Mouse (Mus musculus): ENCODE measurements around the gene Vmp1. TPM values are rescaled to one million over a fixed set of nuclear protein-coding genes. Genes with fewer than 3 reads are reported as not detected.

Gene Vmp1
- total RNA-seq (2012; rRNA removed) (80.9 and 86.9 TPM in 2 replicates), total RNA-seq (2014; rRNA removed) (209 and 231 TPM in 2 replicates), polyA plus RNA-seq (2012; ENCODE audit: insufficient read length, low read depth) (166 and 167 TPM in 2 replicates)

GRCm38 (mm10) chr11:86683395-86684125 is at the start of gene Vmp1, which contains the start of gene Ptrh2:
TSS of gene Vmp1 (minus strand) at chr11:86683836.
TSS of gene Ptrh2 (plus strand) at chr11:86683985.
- Histone ChIP-seq H3K36me3 (replicated peaks in 1 of 2; ENCODE audit: control insufficient read depth in 1 of 2, insufficient read depth in 1 of 2, low read length in 1 of 2) (peaks cover 6 to 39% of the 10 kb centered on the region in 2 experiments), H3K9me3 (replicated peaks; ENCODE audit: low read length) (no peaks in the 10 kb centered on the region), H3K79me2 (replicated peaks; ENCODE audit: control insufficient read depth, extremely low read depth, insufficient read depth, poor library complexity, severe bottlenecking) (peaks cover 73% of the 10 kb centered on the region), H3K4me3 (replicated peaks in 1 of 3; ENCODE audit: low read depth in 2 of 3, low read length in 2 of 3, poor library complexity in 1 of 3) (peak within 1 kb of the TSS; percentile 68 to 96 (median 95)), H3K4me1 (ENCODE audit: control insufficient read depth in 1 of 2, insufficient read depth in 2 of 2) (peaks cover 9 to 59% of the 10 kb centered on the region in 2 experiments; a peak in 3 of 4 replicates), H3K27me3 (replicated peaks) (no peaks in the 10 kb centered on the region), H3K9ac (ENCODE audit: insufficient read depth, low read depth) (peak within 1 kb of the TSS; percentile 94), H3K27ac (ENCODE audit: insufficient read depth, low read depth) (peak within 1 kb of the TSS; percentile 65), H3K4me2 (ENCODE audit: insufficient read depth, low read depth, poor library complexity, severe bottlenecking) (peak within 1 kb of the TSS; percentile 99)
- dilution Hi-C loops (cut with MboI; ENCODE audit: extremely low pct_ligation_motif_present, extremely low pct_unique_long_range_greater_than_20kb, low sequenced_read_pairs) (no loop called here), in situ Hi-C loops (cut with MboI; ENCODE audit: low pct_ligation_motif_present, low pct_unique_long_range_greater_than_20kb, low sequenced_read_pairs) (no loop called here)
- peak; percentile 99 for DNase-seq (ENCODE audit: extremely low read depth)
- TF ChIP-seq MAFK (IDR thresholded peaks at IDR 0.05; ENCODE audit: insufficient replicate concordance, low read length) (no peak), UBTF (IDR thresholded peaks at IDR 0.05; ENCODE audit: low read depth, low read length) (peak; percentile 99), BHLHE40 (IDR thresholded peaks at IDR 0.05; ENCODE audit: low read depth, low read length) (peak; percentile 57), HCFC1 (IDR thresholded peaks at IDR 0.05; ENCODE audit: low read depth, low read length) (peak; percentile 95), USF2 (conservative IDR thresholded peaks at IDR 0.05; ENCODE audit: low read depth, low read length) (no peak), ZMIZ1 (IDR thresholded peaks at IDR 0.05; ENCODE audit: low read depth, low read length) (peak; percentile 92), RAD21 (IDR thresholded peaks at IDR 0.05; ENCODE audit: low read depth, low read length) (no peak), ZC3H11A (IDR thresholded peaks at IDR 0.05; ENCODE audit: low read depth, low read length) (no peak), NRF1 (IDR thresholded peaks at IDR 0.05; ENCODE audit: low read depth, low read length) (peak; percentile 41; the same call in 1 of the 2 replicates), SMC3 (IDR thresholded peaks at IDR 0.05; ENCODE audit: low read depth, low read length) (no peak), MAZ (IDR thresholded peaks at IDR 0.05; ENCODE audit: low read depth, low read length) (peak; percentile 99), GABPA (IDR thresholded peaks at IDR 0.05; ENCODE audit: insufficient replicate concordance, low read depth, low read length) (no peak), JUN (IDR thresholded peaks at IDR 0.05; ENCODE audit: insufficient read depth, low read depth, low read length) (no peak), MYC (IDR thresholded peaks at IDR 0.05; ENCODE audit: low read depth, low read length) (peak; percentile 94), MXI1 (IDR thresholded peaks at IDR 0.05; ENCODE audit: low read depth, low read length) (peak; percentile 98), EP300 (IDR thresholded peaks at IDR 0.05; ENCODE audit: low read length) (no peak), ETS1 (conservative IDR thresholded peaks at IDR 0.05; ENCODE audit: low read depth, low read length) (peak; percentile 69), CHD2 (IDR thresholded peaks at IDR 0.05; ENCODE audit: low read length) (peak; percentile 99), E2F4 (IDR thresholded peaks at IDR 0.05; ENCODE audit: insufficient replicate concordance, low read depth, low read length) (peak; percentile 98; the same call in 1 of the 2 replicates), MAX (IDR thresholded peaks at IDR 0.05; ENCODE audit: low read length) (peak; percentile 95), TCF12 (IDR thresholded peaks at IDR 0.05; ENCODE audit: low read depth, low read length) (peak; percentile 93), KAT2A (IDR thresholded peaks at IDR 0.05; ENCODE audit: insufficient replicate concordance, low read length) (peak; percentile 90), JUND (conservative IDR thresholded peaks at IDR 0.05; ENCODE audit: low read depth, low read length) (0 out of 2 replicates have a peak, but pooled peaks have one; percentile 33), ZNF384 (IDR thresholded peaks at IDR 0.05; ENCODE audit: low read depth, low read length) (no peak), PAX5 (IDR thresholded peaks at IDR 0.05; ENCODE audit: low read length) (no peak), CTCF (conservative IDR thresholded peaks at IDR 0.05 in 1 of 2, IDR thresholded peaks at IDR 0.05 in 1 of 2; ENCODE audit: low read depth in 2 of 2, low read length in 2 of 2) (no peak), IRF4 (IDR thresholded peaks at IDR 0.05; ENCODE audit: low read depth, low read length) (peak; percentile 90), ELF1 (IDR thresholded peaks at IDR 0.05; ENCODE audit: low read depth, low read length) (peak; percentile 95; the same call in 1 of the 2 replicates), RCOR1 (conservative IDR thresholded peaks at IDR 0.05; ENCODE audit: low read depth, low read length) (no peak; the same call in 1 of the 2 replicates), ZKSCAN1 (IDR thresholded peaks at IDR 0.05; ENCODE audit: borderline replicate concordance, low read depth, low read length) (no peak), CHD1 (IDR thresholded peaks at IDR 0.05; ENCODE audit: low read depth, low read length) (peak; percentile 34; the same call in 1 of the 2 replicates), NELFE (IDR thresholded peaks at IDR 0.05; ENCODE audit: low read depth, low read length) (peak; percentile 92), TBP (conservative IDR thresholded peaks at IDR 0.05; ENCODE audit: low read depth, low read length) (peak; percentile 86), SIN3A (IDR thresholded peaks at IDR 0.05; ENCODE audit: low read length) (peak; percentile 97), MEF2A (IDR thresholded peaks at IDR 0.05; ENCODE audit: borderline replicate concordance, low read depth, low read length) (peak; percentile 89), POLR2A (IDR thresholded peaks at IDR 0.05; ENCODE audit: low read depth, low read length) (peak; percentile 97), USF1 (IDR thresholded peaks at IDR 0.05; ENCODE audit: low read depth, low read length) (no peak), POLR2AphosphoS2 (IDR thresholded peaks at IDR 0.05; ENCODE audit: low read depth, low read length) (peak; percentile 68)

Measured in CH12.LX (cell line).